Mouse (Mus musculus) CH12.LX (cell line): ENCODE results near the gene Spp1. TPM values are rescaled to one million over a fixed set of nuclear protein-coding genes. Genes with fewer than 3 reads are reported as not detected.

Source experiments
- DNase-seq: peaks from one replicate; pipeline ENCODE4 v3.0.0-alpha.2; 2013; ENCODE audit errors: extremely low read depth
- H3K27ac ChIP-seq: 2 replicates; pipeline ENCODE4 v1.5.1; 2012; ENCODE audit warnings: low read depth, mild to moderate bottlenecking, control low read depth, moderate library complexity; ENCODE audit not compliant: insufficient read depth
- H3K27me3 ChIP-seq: replicated peaks from 2 replicates; pipeline ENCODE3; 2012; ENCODE audit warnings: inconsistent platforms
- H3K36me3 ChIP-seq, 2 experiments: replicated peaks in 1 of 2; 2 replicates each; pipeline versions ENCODE3 to v1.6.1; 2012; ENCODE audit warnings: inconsistent platforms in 1 of 2, low read length in 1 of 2, mild to moderate bottlenecking in 1 of 2, mixed read lengths in 1 of 2, moderate library complexity in 1 of 2; ENCODE audit not compliant: control insufficient read depth in 1 of 2, insufficient read depth in 1 of 2
- H3K4me1 ChIP-seq, 2 experiments: 2 replicates each; pipeline ENCODE4 v1.6.1; 2012; ENCODE audit warnings: inconsistent platforms in 1 of 2, moderate library complexity in 1 of 2; ENCODE audit not compliant: insufficient read depth in 2 of 2, control insufficient read depth in 1 of 2
- H3K4me2 ChIP-seq: 2 replicates; pipeline ENCODE4 v1.6.1; 2012; ENCODE audit warnings: low read depth, mild to moderate bottlenecking, control low read depth; ENCODE audit not compliant: poor library complexity, insufficient read depth, severe bottlenecking
- H3K4me3 ChIP-seq, 3 experiments: fragments of 150-350 bp in 1 of 3; sonication (generic) in 1 of 3; replicated peaks in 1 of 3; 2 replicates each; pipeline versions ENCODE3 to v1.5.1; 2011 to 2012; ENCODE audit warnings: low read depth in 2 of 3, low read length in 2 of 3, mild to moderate bottlenecking in 2 of 3, moderate library complexity in 2 of 3, control low read depth in 1 of 3, improper control_type of control experiment in 1 of 3, inconsistent platforms in 1 of 3, mixed read lengths in 1 of 3; ENCODE audit not compliant: poor library complexity in 1 of 3
- H3K79me2 ChIP-seq: replicated peaks from 2 replicates; pipeline ENCODE4 v1.6.1; 2012; ENCODE audit warnings: mild to moderate bottlenecking, moderate library complexity; ENCODE audit not compliant: control insufficient read depth, poor library complexity, insufficient read depth, severe bottlenecking; ENCODE audit errors: extremely low read depth
- H3K9ac ChIP-seq: 2 replicates; pipeline ENCODE4 v1.6.1; 2012; ENCODE audit warnings: low read depth, mild to moderate bottlenecking, control low read depth, moderate library complexity; ENCODE audit not compliant: insufficient read depth
- H3K9me3 ChIP-seq: replicated peaks from 2 replicates; pipeline ENCODE3; 2012; ENCODE audit warnings: low read length, inconsistent platforms, mixed read lengths
- BHLHE40 ChIP-seq: IDR thresholded peaks from 2 replicates; pipeline ENCODE4 v1.6.1; 2011; ENCODE audit warnings: mild to moderate bottlenecking, low read depth, low read length, improper control_type of control experiment
- CTCF ChIP-seq, 2 experiments: IDR thresholded peaks in 1 of 2; conservative IDR thresholded peaks in 1 of 2; 2 replicates each; pipeline ENCODE4 v1.5.1; 2011 to 2012; ENCODE audit warnings: low read depth in 2 of 2, low read length in 2 of 2, improper control_type of control experiment in 1 of 2, inconsistent platforms in 1 of 2, mild to moderate bottlenecking in 1 of 2, moderate library complexity in 1 of 2
- E2F4 ChIP-seq: IDR thresholded peaks from 2 replicates; pipeline ENCODE4 v1.6.1; 2011; ENCODE audit warnings: low read depth, low read length, improper control_type of control experiment; ENCODE audit not compliant: insufficient replicate concordance
- ELF1 ChIP-seq: IDR thresholded peaks from 2 replicates; pipeline ENCODE4 v1.6.1; 2014; ENCODE audit warnings: low read depth, mild to moderate bottlenecking, inconsistent platforms, low read length, improper control_type of control experiment
- EP300 ChIP-seq: IDR thresholded peaks from 2 replicates; pipeline ENCODE4 v1.6.1; 2011; ENCODE audit warnings: low read length, improper control_type of control experiment
- GABPA ChIP-seq: IDR thresholded peaks from 2 replicates; pipeline ENCODE4 v1.6.1; 2012; ENCODE audit warnings: low read depth, low read length, improper control_type of control experiment, inconsistent platforms; ENCODE audit not compliant: insufficient replicate concordance
- HCFC1 ChIP-seq: IDR thresholded peaks from 2 replicates; pipeline ENCODE4 v1.6.1; 2012; ENCODE audit warnings: low read depth, mild to moderate bottlenecking, inconsistent platforms, low read length, improper control_type of control experiment
- IRF4 ChIP-seq: IDR thresholded peaks from 2 replicates; pipeline ENCODE4 v1.6.1; 2014; ENCODE audit warnings: low read depth, mild to moderate bottlenecking, inconsistent platforms, low read length, improper control_type of control experiment
- JUN ChIP-seq: IDR thresholded peaks from 2 replicates; pipeline ENCODE4 v1.6.1; 2011; ENCODE audit warnings: low read depth, mild to moderate bottlenecking, low read length, improper control_type of control experiment, moderate library complexity; ENCODE audit not compliant: insufficient read depth
- JUND ChIP-seq: conservative IDR thresholded peaks from 2 replicates; pipeline ENCODE4 v1.6.1; 2011; ENCODE audit warnings: low read depth, low read length, improper control_type of control experiment
- KAT2A ChIP-seq: IDR thresholded peaks from 2 replicates; pipeline ENCODE4 v1.6.1; 2012; ENCODE audit warnings: low read length, improper control_type of control experiment, inconsistent platforms; ENCODE audit not compliant: insufficient replicate concordance
- MAX ChIP-seq: IDR thresholded peaks from 2 replicates; pipeline ENCODE4 v1.6.1; 2011; ENCODE audit warnings: low read length, improper control_type of control experiment
- MAZ ChIP-seq: IDR thresholded peaks from 2 replicates; pipeline ENCODE4 v1.6.1; 2012; ENCODE audit warnings: low read depth, mild to moderate bottlenecking, inconsistent platforms, low read length, improper control_type of control experiment, moderate library complexity
- MYC ChIP-seq: IDR thresholded peaks from 2 replicates; pipeline ENCODE4 v1.6.1; 2011; ENCODE audit warnings: low read depth, mild to moderate bottlenecking, improper control_type of control experiment, low read length
- NELFE ChIP-seq: IDR thresholded peaks from 2 replicates; pipeline ENCODE4 v1.6.1; 2011; ENCODE audit warnings: low read depth, low read length, improper control_type of control experiment
- PAX5 ChIP-seq: IDR thresholded peaks from 2 replicates; pipeline ENCODE4 v1.6.1; 2012; ENCODE audit warnings: low read length, inconsistent platforms, mixed read lengths
- POLR2A ChIP-seq: IDR thresholded peaks from 2 replicates; pipeline ENCODE4 v1.6.1; 2011; ENCODE audit warnings: low read depth, mild to moderate bottlenecking, improper control_type of control experiment, low read length
- POLR2AphosphoS2 ChIP-seq: IDR thresholded peaks from 2 replicates; pipeline ENCODE4 v1.6.1; 2011; ENCODE audit warnings: low read depth, low read length, improper control_type of control experiment
- RAD21 ChIP-seq: IDR thresholded peaks from 2 replicates; pipeline ENCODE4 v1.6.1; 2011; ENCODE audit warnings: low read depth, mild to moderate bottlenecking, low read length, improper control_type of control experiment, moderate library complexity
- RCOR1 ChIP-seq: conservative IDR thresholded peaks from 2 replicates; pipeline ENCODE4 v1.6.1; 2012; ENCODE audit warnings: low read depth, mild to moderate bottlenecking, inconsistent platforms, low read length, improper control_type of control experiment
- TCF12 ChIP-seq: IDR thresholded peaks from 2 replicates; pipeline ENCODE4 v1.6.1; 2014; ENCODE audit warnings: low read depth, mild to moderate bottlenecking, inconsistent platforms, low read length, improper control_type of control experiment
- UBTF ChIP-seq: IDR thresholded peaks from 2 replicates; pipeline ENCODE4 v1.6.1; 2012; ENCODE audit warnings: low read depth, mild to moderate bottlenecking, inconsistent platforms, low read length, improper control_type of control experiment, moderate library complexity
- USF1 ChIP-seq: IDR thresholded peaks from 2 replicates; pipeline ENCODE4 v1.6.1; 2014; ENCODE audit warnings: low read depth, mild to moderate bottlenecking, inconsistent platforms, low read length, improper control_type of control experiment
- ZC3H11A ChIP-seq: IDR thresholded peaks from 2 replicates; pipeline ENCODE4 v1.6.1; 2012; ENCODE audit warnings: low read depth, mild to moderate bottlenecking, inconsistent platforms, low read length, improper control_type of control experiment
- ZKSCAN1 ChIP-seq: IDR thresholded peaks from 2 replicates; pipeline ENCODE4 v1.6.1; 2012; ENCODE audit warnings: low read depth, inconsistent platforms, low read length, improper control_type of control experiment, borderline replicate concordance
- ZNF384 ChIP-seq: IDR thresholded peaks from 2 replicates; pipeline ENCODE4 v1.6.1; 2012; ENCODE audit warnings: low read depth, low read length, improper control_type of control experiment, inconsistent platforms
- dilution Hi-C: fragments of 300-500 bp; cut with MboI; formaldehyde crosslinking; loops from 2 replicates; pipeline ENCODE4 v1.14.3; 2020; ENCODE audit warnings: low sequenced_read_pairs; ENCODE audit not compliant: extremely low pct_unique_long_range_greater_than_20kb, extremely low pct_ligation_motif_present
- in situ Hi-C: fragments of 300-500 bp; cut with MboI; formaldehyde crosslinking; loops from 3 replicates; pipeline ENCODE4 v1.14.3; 2019; ENCODE audit warnings: low sequenced_read_pairs, low pct_ligation_motif_present, low pct_unique_long_range_greater_than_20kb, mixed read lengths
- polyA plus RNA-seq: library from polyadenylated mRNA; unstranded; fragments of >175 nt; gene quantifications from 2 replicates; pipeline ENCODE4 v1.2.1, GENCODE M21; 2012; ENCODE audit warnings: low read depth; ENCODE audit not compliant: insufficient read length
- total RNA-seq, 2 experiments: library from RNA; depleted of rRNA; stranded (reverse); fragments of 300-350 nt in 1 of 2; fragments of >200 nt in 1 of 2; gene quantifications; 2 replicates each; pipeline ENCODE4 v1.2.3; 2012 to 2014

Gene Spp1
- total and polyA plus RNA-seq, 3 experiments, result 2.1 to 27.0 (median 10.4) TPM

DNA sequence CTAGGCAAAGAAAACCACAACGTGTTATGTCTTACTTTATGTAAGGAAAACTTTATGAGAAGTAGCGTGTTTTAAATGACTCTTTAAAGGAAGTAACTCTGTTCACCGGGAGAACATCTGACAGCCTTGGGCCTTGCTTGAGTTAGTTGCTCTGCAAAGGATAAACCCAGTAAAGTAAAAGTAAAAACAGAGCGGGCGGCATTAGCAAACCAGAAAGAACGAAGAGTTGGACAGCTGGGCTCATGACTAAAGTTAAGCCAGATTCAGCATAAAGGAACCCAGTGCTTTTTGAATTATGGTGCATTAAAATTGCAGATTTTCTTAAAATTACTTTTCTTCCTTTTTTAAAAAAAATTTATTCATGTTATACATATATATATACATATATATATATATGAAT, 19.6 kb downstream of the Spp1 start:
- H3K4me1 ChIP-seq, result no peaks in the 10 kb centered on the region
- in situ Hi-C loops, result no loop called here
- no peak overlapping the region for H3K9ac ChIP-seq
- DNase-seq, result no peak
- no peak overlapping the region for H3K27ac ChIP-seq
- H3K4me2 ChIP-seq, result no peak overlapping the region
- no peaks in the 10 kb centered on the region for H3K27me3 ChIP-seq
- no peaks in the 10 kb centered on the region for H3K36me3 ChIP-seq
- peaks cover 6% of the 10 kb centered on the region for H3K9me3 ChIP-seq
- dilution Hi-C loops, result no loop called here
- no peak overlapping the region for H3K4me3 ChIP-seq
- H3K79me2 ChIP-seq, result no peaks in the 10 kb centered on the region
- TF ChIP-seq EP300, result no peak
- TF ChIP-seq ELF1, result no peak
- TF ChIP-seq POLR2AphosphoS2, result no peak
- no peak for TF ChIP-seq MAZ
- TF ChIP-seq MYC, result no peak
- TF ChIP-seq UBTF, result no peak
- no peak for TF ChIP-seq KAT2A
- TF ChIP-seq RAD21, result no peak
- TF ChIP-seq GABPA, result no peak
- TF ChIP-seq ZKSCAN1, result no peak
- no peak for TF ChIP-seq HCFC1
- TF ChIP-seq NELFE, result no peak
- no peak for TF ChIP-seq PAX5
- TF ChIP-seq TCF12, result no peak
- TF ChIP-seq ZNF384, result no peak
- TF ChIP-seq BHLHE40, result no peak
- no peak for TF ChIP-seq IRF4
- no peak for TF ChIP-seq MAX
- TF ChIP-seq ZC3H11A, result no peak
- TF ChIP-seq CTCF (conservative IDR thresholded peaks at IDR 0.05 in 1 of 2, IDR thresholded peaks at IDR 0.05 in 1 of 2; ENCODE audit: low read depth in 2 of 2, low read length in 2 of 2), result no peak

GRCm38 (mm10) chr5:104458832-104459705, 24.2 kb downstream of the Spp1 start, which contains the start of gene Pkd2:
Pkd2 (plus strand) TSS chr5:104459450.
- Histone ChIP-seq H3K9ac (no peak within 1 kb of the TSS), H3K4me3 (no peak within 1 kb of the TSS), H3K27ac (no peak within 1 kb of the TSS), H3K4me1 (no peaks in the 10 kb centered on the region), H3K9me3 (peaks cover 13% of the 10 kb centered on the region), H3K27me3 (no peaks in the 10 kb centered on the region), H3K4me2 (no peak within 1 kb of the TSS), H3K79me2 (no peaks in the 10 kb centered on the region), H3K36me3 (no peaks in the 10 kb centered on the region)
- no peak for DNase-seq
- in situ Hi-C loops, result no loop called here
- no peak for TF ChIP-seq CTCF (conservative IDR thresholded peaks at IDR 0.05 in 1 of 2, IDR thresholded peaks at IDR 0.05 in 1 of 2; ENCODE audit: low read depth in 2 of 2, low read length in 2 of 2)
- TF ChIP-seq PAX5, result no peak
- TF ChIP-seq ZNF384, result no peak
- no peak for TF ChIP-seq ZC3H11A
- TF ChIP-seq JUND, result no peak
- TF ChIP-seq USF1, result no peak
- TF ChIP-seq RAD21, result no peak
- TF ChIP-seq E2F4, result no peak
- no peak for TF ChIP-seq GABPA
- TF ChIP-seq TCF12, result no peak
- no peak for TF ChIP-seq JUN
- TF ChIP-seq RCOR1, result no peak
- no peak for TF ChIP-seq POLR2A
- dilution Hi-C loops, result no loop called here
